Mouse (Mus musculus): ENCODE data around the gene H2afy2. TPM values are rescaled to one million over a fixed set of nuclear protein-coding genes. Genes with fewer than 3 reads are reported as not detected.

The H2afy2 gene
- polyA plus RNA-seq, 1 experiment, result 19.5 TPM

DNA sequence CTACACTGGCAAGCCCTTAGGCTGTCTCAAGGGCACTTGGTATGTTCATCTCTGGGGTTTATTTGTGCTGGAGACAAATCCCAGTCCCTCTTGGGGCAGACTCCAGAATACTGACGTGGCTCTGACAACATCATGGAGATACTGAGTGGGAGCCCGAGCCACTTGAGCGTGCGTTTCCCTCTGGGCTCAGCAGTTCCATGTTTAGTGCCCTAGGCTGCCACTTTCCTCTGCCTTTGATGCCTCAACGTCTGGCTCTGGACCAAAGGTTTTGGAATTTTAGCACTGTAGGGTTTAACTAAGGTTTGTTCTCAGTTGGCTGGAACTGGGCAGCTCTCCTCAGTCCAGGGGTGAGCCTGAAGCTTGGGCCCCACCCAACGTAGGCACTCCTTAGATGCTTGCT lies 60.7 kb downstream of the H2afy2 start:
- no peak for DNase-seq (ENCODE audit: low spot score)

DNA sequence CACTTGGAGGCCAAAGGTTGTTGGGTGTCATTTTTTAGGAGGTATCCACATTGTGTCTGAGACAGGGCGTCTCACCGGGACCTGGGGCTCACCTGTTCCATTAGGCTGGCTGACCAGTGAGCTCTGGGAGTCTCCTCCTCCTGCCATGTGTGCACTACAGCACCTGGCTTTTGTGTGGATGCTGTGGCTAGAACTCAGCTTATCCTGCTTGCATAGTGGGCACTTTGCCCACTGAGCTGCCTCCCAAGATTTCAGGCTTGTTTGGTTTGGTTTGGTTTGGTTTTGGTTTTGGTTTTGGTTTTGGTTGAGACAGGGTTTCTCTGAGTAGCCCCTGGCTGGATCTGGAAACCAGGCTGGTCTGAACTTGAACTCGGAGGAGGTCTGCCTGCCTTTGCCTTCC lies 61.7 kb downstream of the H2afy2 start:
- no peak for DNase-seq (ENCODE audit: low spot score)

DNA sequence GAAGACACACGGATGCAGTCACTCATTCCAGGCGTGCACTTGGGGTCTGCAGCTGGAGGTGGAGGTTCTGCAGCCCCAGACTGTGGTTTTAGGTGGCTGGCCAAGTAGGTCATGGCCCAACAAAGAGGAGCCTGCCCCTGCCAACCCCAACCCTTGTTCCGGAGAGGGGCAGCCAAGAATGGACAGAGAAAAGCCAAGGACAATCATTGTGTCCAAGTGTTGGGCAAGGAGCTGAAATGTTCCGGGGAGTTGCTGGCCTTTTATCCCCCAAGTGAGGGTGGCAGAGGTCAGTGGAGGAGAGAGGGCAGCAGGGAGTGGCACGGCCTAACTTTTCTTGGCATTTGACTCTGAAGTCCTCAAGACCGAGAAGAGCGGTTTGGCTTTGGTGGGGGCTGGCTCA lies 63.6 kb downstream of the H2afy2 start:
- no peak for DNase-seq (ENCODE audit: low spot score)

DNA sequence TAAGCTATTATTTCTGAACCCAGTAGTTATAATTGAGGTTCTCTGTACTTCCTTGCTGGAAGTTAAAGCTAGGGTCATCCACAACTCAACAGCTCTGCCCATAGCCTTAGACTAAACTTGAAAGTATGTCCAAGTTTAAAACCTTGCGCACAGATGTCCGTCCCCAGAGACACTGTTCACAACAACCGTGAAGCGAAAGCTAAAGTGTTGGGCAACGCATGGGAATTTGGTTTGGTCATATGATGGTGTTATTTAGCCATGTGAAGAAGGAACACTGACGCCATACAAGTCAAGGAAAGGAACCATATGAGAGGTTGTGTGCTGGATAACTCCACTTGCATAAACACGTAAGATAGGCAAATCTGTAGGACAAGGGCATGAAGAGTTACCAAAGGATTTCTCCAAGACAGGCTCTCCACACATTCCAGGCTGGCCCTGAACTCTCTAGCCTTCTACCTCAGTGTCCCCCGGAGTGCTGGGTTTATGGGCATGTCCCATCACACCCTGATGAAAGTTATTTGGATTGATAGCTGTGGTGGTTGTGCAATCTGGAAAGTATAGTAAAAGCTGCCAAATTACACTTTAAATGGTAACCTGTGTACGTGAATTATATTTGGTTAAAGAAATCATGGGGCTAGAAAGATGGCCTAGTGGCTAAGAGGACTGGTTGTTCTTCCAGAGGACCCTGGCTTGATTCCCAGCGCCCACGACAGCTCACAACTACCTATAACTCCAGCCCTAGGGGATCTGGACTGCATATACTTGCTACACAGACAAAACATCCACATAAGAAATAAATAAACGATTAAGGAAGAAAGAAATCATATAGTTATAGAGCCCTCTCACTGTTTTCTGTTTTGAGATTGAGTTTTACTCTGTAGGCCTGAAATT lies 66.3 kb downstream of the H2afy2 start:
- DNase-seq (ENCODE audit: low spot score), result no peak

DNA sequence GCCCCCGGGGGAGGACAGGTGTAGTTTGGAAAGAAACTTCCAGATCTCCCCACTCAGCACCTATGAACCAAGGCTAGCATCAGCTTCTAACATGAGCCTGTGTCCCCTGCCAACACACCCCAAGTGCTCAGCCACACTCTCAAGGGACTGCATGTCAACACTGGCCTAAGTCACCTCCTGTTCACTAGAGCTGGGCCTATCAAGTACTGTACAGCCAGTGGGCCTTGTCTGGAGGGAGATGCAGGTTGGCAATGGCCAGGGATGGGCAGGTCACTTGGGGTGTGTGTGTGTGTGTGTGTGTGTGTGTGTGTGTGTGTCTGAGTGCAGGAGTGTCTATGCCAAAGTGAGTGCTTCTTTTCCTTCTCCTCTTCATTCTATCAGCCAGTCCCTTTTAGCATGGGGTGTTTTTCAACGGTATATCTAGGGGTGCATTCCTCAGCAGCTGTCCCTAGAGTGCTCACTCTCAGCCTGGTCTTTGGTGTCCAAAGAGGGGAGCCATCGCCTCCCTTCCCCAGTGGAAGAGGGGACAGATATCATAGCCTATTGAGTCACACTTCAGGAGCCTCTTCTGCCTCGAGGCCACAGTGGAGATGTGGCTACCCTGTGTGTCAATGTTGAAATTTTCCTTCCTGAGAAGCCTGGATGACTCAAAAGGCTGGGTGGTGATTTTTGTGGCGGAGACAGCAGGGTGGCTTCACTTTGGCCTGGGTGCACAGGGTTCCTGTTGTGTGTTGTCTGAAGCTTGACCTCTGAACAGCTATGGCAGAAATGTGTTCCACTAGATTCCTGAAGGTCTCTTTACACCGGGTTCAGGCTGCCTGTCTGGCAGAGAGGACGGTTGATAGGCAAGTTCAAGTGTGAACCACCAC lies 67.7 kb downstream of the H2afy2 start:
- no peak for DNase-seq (ENCODE audit: low spot score)

DNA sequence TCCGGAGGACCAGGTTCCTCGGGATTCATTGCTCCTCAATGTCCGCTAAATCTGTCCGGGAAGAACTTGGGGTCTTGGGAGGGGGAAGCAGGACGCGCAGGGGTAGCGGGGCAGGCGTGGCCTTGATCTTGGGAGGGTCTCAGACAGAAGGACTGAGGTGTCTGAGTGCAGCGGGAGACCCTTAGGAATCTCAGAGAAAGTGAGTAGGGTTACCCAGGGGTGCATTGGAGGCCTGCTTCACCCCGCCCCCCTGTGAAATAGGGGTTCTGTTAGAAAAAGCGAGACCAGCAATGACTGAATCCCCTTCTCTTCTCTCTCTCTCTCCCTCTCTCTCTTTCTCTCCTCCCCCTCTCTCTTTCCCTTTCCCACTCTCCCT lies 68.5 kb downstream of the H2afy2 start:
- no peak for DNase-seq (ENCODE audit: low spot score)

DNA sequence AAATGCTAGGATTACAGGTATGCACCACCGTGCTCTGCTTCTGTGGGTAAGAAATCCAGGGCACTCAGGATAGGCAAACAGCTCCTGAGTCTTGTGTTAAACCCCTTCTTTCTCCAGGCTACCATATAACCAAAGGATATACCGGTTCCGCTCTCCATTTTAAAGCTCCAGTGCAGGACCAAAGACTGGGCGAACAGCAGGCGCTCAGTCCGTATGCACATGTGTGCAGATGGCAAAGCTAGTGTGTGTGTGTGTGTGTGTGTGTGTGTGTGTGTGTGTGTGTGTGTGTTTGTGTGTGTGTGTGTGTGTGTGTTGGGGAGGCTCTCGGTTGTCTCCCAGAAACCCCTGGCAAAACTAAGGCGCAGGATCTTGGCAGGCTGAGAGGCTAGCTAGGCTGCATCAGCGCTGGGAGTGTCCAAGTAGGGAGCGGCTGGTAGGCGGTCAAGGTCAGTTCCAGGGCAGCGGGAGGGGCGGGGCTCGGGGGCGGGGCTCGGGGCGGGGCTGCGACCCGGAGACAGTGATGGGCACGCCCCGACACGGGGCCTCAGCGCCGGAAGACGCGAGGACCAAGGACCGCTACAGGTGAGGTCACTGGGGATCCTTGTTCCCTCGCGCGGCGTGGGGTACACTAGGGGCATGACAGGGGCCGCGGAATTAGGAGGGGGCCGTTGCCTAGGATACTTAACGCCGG lies 69.0 kb downstream of the H2afy2 start, which contains the start of gene Aifm2:
Gene Aifm2, plus strand, starts transcription at position 493 of the 691 bp plus-strand sequence.
- peak; percentile 59 for DNase-seq (ENCODE audit: low spot score)

DNA sequence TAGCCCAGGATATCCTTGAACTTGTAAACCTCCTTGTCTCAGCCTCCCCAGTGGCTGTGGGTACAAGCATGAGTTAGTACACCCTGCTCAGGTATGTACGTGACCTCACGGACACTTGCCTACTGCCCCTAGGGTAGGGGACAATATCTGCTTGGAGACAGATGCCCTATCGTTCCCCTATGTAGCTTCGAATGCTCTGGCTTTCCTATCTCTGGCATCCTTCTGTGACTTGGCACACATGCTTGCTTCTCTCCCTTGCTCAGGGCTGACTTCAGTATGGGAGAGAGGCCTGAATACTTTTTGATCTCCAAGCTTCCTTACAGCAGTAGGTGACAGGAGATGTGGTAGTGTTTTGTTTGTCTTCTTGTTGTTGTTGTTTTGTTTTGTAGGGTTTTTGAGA lies 69.8 kb downstream of the H2afy2 start:
- no peak for DNase-seq (ENCODE audit: low spot score)

DNA sequence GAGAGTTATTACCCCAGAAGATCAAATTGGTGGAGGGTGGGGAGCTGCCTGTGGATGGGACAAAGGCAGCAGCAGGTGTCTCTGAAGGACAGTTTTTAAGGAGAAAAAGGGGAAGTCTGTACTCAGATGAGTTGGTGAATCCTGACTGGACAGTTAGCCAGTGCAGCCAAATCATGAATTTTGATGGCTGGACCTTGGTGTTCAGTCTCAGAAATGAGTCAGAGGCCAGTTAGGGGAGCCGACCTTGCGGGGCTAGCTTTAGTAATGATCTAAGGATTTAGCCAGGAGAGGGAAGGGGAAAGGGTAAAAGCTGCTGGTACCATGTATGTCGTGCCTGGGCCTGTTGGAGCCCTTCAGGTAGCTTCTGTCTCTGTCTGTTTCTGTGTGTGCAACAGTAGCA lies 70.3 kb downstream of the H2afy2 start:
- no peak for DNase-seq (ENCODE audit: low spot score)

DNA sequence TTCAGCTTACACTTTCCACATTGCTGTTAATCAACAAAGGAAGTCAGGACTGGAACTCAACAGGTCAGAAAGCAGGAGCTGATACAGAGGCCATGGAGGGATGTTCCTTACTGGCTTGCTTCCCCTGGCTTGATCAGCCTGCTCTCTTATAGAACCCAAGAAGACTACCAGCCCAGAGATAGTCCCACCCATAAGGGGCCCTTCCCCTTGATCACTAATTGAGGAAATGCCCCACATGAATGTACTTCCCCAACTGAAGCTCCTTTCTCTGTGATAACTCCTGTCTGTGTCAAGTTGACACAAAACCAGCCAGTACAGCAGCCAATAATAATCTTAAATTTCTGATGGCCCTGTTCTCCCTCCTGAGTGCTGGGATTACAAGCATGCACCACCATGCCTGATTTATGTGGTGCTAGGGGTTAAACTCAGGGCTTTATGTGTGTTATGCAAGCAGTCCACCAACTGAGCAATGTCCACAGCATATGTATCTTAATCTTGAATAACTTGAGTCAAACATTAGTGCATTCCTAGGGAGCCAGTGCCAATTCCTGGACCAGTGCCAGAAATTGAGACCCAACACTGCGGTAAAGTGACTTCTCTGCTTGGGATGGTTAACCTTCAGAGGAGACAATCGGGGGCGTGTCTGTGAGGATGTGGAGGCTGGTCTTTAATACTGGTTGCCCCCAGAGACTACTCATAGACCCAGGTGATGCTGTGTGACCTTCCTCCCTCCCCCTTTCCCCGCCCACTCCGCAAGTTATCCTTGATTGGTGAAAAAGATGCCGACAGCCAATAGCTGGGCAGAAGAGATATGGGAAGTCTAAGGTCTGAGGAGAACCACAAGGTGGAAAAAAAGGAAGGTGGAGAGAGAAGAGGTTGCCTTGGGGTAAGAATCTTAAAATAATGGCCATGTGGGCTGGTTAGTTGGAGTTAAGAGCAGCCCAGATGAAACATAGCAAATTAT lies 77.3 kb downstream of the H2afy2 start:
- DNase-seq (ENCODE audit: low spot score), result no peak

DNA sequence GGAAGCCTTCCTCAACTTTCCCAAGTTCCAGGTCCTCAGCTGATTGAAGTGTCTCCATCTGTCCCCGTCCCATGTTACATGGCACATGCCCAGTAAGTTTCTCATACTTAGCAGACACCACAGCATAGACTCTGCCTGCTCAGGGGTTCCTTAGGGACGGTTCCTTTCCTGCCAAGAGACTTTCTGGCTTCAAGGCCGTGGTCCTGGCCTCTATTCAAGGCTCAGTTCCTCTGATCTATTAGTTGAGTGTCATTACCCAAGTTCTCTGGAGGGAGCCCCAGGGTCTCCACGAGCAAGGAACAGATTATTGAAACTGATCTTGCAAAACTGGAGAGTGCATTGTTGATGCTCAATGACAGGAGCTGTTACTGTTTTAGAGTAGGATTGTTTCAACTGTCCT lies 79.3 kb downstream of the H2afy2 start:
- no peak for DNase-seq (ENCODE audit: low spot score)

DNA sequence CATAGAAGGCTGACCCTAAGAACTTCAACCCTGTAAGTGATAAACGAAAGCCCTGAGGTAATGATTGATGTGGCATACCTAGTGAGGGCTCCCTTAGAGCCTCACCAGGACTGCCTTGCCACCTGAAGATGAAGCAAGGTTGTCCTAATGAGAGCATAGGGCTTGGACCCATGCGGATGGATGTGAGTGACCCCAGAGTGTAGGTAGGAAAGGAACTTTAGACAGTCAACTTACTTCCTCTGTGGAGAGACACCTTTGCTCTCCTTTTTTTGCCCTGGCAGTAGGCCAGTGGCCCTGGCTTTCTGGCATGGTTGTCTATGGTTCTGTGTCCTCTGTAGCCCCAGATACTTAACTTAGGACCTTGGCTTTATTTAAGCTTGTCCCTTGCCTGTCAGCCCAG lies 86.9 kb downstream of the H2afy2 start:
- no peak for DNase-seq (ENCODE audit: low spot score)

DNA sequence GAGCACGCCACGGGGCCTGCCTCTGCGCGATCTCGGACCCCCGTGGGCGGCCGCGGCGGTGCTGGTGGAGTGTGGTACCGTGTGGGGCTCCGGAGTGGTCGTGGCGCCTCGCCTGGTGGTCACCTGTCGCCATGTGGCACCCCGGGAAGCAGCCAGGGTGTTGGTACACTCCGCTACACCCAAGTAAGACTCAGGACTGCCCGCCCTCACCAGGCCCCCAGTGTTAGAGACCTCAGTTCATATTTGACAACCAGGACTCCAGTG lies 87.5 kb downstream of the H2afy2 start:
- no peak for DNase-seq (ENCODE audit: low spot score)

DNA sequence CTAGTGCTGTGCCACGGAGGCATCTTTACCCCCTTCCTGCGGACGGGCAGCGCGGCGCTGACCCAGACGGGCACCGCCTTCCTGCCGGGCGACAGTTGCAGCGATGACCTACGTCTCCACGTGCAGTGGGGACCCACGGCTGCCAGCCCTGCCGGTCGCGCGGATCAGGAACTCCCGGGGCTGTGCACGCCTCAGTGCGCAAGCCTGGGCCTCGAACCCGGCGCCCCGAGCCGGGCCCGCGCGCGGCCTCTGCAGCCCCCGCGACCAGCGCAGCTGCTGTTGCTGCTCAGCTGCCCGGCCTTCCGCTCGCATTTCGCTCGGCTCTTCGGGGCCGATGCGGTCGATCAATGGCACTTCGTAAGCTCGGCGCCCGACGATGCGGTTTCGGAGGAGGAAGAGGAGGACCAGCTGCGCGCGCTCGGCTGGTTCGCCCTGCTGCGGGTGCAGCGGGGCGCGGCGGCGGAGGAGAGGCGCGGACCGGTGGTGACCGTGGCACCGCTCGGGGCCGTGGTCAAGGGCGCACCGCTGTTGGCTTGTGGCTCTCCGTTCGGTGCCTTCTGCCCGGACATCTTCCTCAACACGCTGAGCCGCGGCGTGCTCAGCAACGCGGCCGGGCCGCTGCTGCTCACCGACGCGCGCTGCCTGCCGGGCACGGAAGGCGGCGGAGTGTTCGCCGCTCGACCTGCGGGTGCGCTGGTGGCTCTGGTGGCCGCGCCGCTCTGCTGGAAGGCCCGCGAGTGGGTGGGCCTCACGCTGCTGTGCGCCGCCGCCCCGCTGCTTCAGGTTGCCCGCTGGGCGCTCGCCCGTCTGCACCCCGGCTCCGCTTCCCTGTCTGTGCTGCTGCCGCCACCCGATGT lies 88.0 kb downstream of the H2afy2 start:
- DNase-seq (ENCODE audit: low spot score), result no peak

DNA sequence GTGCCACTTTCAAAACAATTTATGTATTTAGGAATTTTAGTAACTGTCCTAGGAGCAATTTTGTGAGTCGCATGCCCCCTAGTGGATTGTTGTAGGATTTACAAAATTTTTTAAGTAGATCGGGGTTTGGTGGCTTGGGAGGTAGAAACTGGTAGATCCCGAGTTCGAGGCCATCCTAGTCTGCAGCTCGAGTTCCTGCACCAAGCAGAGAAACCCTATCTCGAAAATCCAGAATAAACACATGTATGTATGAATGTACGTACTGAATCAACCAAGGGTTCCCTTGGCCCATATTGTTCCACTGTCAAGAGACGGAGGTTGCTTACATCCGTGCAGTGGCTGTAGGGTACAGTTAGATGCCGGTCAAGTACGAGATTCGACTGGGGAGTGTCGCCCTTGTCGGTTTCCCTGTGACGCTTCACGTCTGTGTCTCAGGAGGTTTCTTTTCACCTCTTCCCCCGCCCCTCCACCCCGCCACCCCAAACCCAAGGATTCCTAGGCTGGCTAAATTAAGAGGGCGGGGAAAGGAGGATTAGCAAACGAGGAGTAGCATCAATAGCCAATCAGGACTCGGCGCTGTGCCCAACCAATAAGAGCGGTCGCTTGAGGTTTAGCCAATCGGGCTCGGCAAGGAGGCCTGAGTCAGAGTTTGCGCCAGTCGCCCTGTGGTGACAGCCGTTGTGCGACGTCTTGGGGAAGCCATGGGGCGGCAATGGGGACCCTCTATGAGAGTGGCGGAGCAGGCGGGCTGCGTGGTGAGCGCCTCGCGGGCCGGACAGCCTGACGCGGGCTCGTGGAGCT lies 88.9 kb downstream of the H2afy2 start, which contains the start of gene Tysnd1:
Gene Tysnd1, plus strand, starts transcription at position 645 of the 801 bp plus-strand sequence.
- peak; percentile 89 for DNase-seq (ENCODE audit: low spot score)

DNA sequence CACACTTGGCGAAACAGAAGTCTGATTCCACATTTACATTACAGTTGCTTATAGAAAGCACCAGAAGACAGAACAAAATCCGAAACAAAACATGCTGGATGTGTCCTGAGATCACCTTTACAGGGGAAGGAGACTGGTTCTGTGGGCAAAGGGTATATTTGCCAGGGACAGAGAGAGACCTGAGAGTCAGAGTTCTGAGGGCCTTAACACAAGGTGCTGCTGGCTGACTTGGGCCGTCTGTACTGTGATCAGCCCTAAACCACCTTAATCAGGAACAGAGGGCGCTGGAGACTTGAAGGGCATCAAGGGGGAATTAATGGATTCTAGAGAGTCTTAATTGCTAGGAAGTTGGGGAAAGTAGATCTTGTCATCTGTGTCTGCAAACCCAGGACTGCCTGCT lies 90.4 kb downstream of the H2afy2 start:
- DNase-seq (ENCODE audit: low spot score), result no peak

DNA sequence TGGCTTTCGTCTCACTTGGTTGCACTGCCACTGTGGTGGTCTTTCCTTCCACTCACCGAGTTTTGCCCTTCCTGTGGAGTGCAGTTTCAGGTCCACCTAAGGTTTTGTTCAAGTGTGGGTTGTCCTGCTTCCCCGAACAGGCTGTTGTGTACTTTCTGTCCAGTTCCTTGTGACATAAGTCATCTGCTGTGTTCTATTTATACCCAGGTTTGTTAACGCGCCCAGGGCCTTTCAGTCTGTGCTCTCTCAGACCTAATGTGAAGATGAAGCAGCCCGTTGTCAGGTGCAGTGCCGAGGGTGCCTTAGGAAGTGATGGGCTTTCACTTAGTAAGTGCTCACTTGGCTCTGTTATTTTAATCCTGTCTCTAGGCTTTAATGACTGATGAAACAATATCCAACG lies 94.5 kb downstream of the H2afy2 start:
- DNase-seq (ENCODE audit: low spot score), result no peak
